Mouse (Mus musculus): ENCODE data around the gene Itpr2. TPM values are rescaled to one million over a fixed set of nuclear protein-coding genes. Genes with fewer than 3 reads are reported as not detected.

The Itpr2 gene
- 231 TPM for polyA plus RNA-seq (2017; shearing (Covaris generic))

DNA sequence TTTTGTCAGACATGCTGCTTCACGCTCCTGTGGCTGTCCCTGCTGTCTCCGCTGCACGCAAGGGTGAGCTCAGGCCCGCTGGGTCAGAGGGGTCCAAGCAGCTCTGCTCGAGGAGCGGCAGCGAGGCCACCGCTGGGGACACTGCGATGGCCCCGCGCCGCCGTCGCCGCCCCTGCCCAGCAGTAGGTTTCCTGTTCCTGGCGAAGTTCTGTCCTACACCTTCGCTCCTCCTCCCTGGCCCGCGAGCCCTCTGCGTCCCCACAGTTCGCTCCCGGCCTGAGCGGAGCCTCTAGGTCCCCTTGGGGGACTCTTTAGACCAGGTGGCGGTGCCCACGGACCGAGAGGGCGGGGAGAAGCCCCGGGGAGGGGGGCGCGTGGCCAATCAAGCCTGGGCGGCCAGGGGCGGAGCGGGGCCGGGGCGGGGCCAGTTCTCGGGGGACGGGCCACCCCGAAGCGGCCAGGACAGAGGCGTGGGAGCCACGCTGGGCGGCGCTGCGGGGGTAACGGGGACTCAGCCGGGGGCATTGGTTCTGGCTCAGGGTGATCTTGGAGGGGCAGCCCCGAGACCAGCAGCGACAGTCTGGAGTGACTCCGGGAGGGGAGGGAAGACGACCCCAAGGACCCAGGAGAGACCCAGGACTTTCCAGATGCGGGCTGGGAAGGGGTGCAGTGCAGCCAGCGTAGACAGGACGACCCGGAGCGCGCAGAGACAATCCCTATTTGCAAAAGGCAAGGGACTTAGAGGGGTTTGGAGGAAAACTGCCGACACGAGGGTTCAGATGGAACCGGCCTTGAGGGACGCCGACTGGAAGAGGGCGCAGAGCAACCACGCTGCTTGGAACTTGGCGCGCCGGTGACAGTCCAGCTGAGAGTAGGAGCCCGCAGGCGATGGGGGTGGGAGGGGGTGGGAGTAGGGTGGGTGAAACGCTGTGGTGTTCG is at the start of gene Itpr2:
TSS of gene Itpr2 (minus strand) at position 358 of the 939 bp plus-strand sequence.

Other genes starting within 250 kb of the Itpr2 start
- gene Fgfr1op2, start 75.0 kb upstream of the Itpr2 start, polyA plus RNA-seq (2017; shearing (Covaris generic)): 127 TPM
- gene Ints13, start 75.6 kb upstream of the Itpr2 start, polyA plus RNA-seq (2017; shearing (Covaris generic)): 79.6 TPM
- 76.9 TPM for gene Med21, start 140.3 kb upstream of the Itpr2 start, polyA plus RNA-seq (2017; shearing (Covaris generic))
- 18.0 TPM for gene Tm7sf3, start 140.6 kb upstream of the Itpr2 start, polyA plus RNA-seq (2017; shearing (Covaris generic))
- gene Stk38l, start 222.8 kb upstream of the Itpr2 start, polyA plus RNA-seq (2017; shearing (Covaris generic)): 14.4 TPM

Data from effector memory CD4-positive, alpha-beta T cell, adult 5 months (primary cell).